Mouse (Mus musculus) limb, embryonic 15.5 days (tissue): ENCODE results near the gene Fbxo40. TPM values are rescaled to one million over a fixed set of nuclear protein-coding genes. Genes with fewer than 3 reads are reported as not detected.

Source experiments
- polyA plus RNA-seq: library from polyadenylated mRNA; unstranded; fragments of >200 nt; fragmentation: Nextera tagmentation; extraction: Ambion mirVana; gene quantifications from 2 replicates; pipeline ENCODE4 v1.2.1, GENCODE M21; 2015

Gene Fbxo40
- polyA plus RNA-seq, 1 experiment from 2014 or later: 0.31 TPM

Other genes with a start within 250 kb of the Fbxo40 start
- gene Slc15a2, start 205.5 kb downstream of the Fbxo40 start, polyA plus RNA-seq: 3.4 and 4.9 TPM in 2 replicates
- 32.6 and 36.1 TPM in 2 replicates for gene Iqcb1, start 162.1 kb downstream of the Fbxo40 start, polyA plus RNA-seq
- gene Eaf2, start 115.5 kb downstream of the Fbxo40 start, polyA plus RNA-seq: 9.8 and 10.7 TPM in 2 replicates
- gene Golgb1, start 115.3 kb downstream of the Fbxo40 start, polyA plus RNA-seq: 116 and 127 TPM in 2 replicates
- gene Hcls1, start 55.5 kb downstream of the Fbxo40 start, polyA plus RNA-seq: 7.6 and 9.1 TPM in 2 replicates
- gene Polq, start 21.3 kb upstream of the Fbxo40 start, polyA plus RNA-seq: 4.9 and 5.9 TPM in 2 replicates